Mouse (Mus musculus) bone marrow, adult 2 months (tissue): ENCODE data around the gene Slc7a15. TPM values are rescaled to one million over a fixed set of nuclear protein-coding genes. Genes with fewer than 3 reads are reported as not detected.

Experiments used
- H3K27ac ChIP-seq: fragments of 200-500 bp; 2 replicates; pipeline ENCODE4 v1.5.1; 2012; ENCODE audit warnings: low read depth, mild to moderate bottlenecking, control low read depth, inconsistent platforms, low read length; ENCODE audit not compliant: control insufficient read depth, poor library complexity, insufficient read depth
- H3K4me1 ChIP-seq: fragments of 200-500 bp; 2 replicates; pipeline ENCODE4 v1.6.1; 2011; ENCODE audit warnings: low read length; ENCODE audit not compliant: control insufficient read depth, insufficient read depth
- H3K4me3 ChIP-seq: fragments of 200-500 bp; replicated peaks from 2 replicates; pipeline ENCODE3; 2011; ENCODE audit warnings: mild to moderate bottlenecking, low read depth, low read length, control low read depth; ENCODE audit not compliant: control insufficient read depth
- CTCF ChIP-seq: fragments of 200-500 bp; IDR thresholded peaks from 2 replicates; pipeline ENCODE4 v1.5.1; 2011; ENCODE audit warnings: low read length, control low read depth; ENCODE audit not compliant: control insufficient read depth, insufficient read depth
- POLR2A ChIP-seq: fragments of 200-500 bp; IDR thresholded peaks from 2 replicates; pipeline ENCODE4 v1.6.1; 2011; ENCODE audit warnings: low read depth, mild to moderate bottlenecking, control low read depth, low read length, borderline replicate concordance; ENCODE audit not compliant: control insufficient read depth
- WGBS: fragments of 180-500 bp; shearing (Covaris S2); methylation state at CpG from one replicate; pipeline ENCODE4 v1.1.7; 2018; 5-methylcytosine and 5-hydroxymethylcytosine counted together
- polyA plus RNA-seq: library from polyadenylated mRNA; stranded (reverse); fragments of >200 nt; gene quantifications from 2 replicates; pipeline ENCODE4 v1.2.4, GENCODE M21; 2011; ENCODE audit warnings: low replicate concordance; ENCODE audit not compliant: missing spikeins, insufficient read depth, insufficient read length

The Slc7a15 gene
- polyA plus RNA-seq, 1 experiment = not detected

DNA sequence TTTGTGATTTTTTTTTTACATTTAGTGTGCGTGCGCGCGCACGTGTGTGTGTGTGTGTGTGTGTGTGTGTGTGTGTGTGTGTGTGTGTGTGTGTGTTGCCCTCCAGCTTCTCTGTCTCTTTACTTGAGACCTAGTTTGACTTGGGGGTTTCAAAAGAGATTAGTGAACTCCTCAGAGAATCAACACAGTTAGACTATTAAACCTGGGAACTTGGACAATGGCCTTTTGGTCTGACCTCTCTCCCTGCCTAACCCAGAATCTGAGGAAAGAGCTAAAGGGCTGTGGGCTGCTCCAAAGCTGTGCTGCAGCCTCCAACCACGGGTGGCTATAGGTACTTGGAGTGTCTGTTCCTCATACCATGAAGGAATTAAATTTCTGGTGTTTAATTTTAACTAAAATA is 94.7 kb downstream of the Slc7a15 start:
- WGBS = 86% methylated on average over 6 of the region's 6 CpGs
- Histone ChIP-seq H3K27ac (no peak overlapping the region), H3K4me3 (no peak overlapping the region), H3K4me1 (peaks cover 2% of the 10 kb centered on the region)
- no peak for TF ChIP-seq POLR2A
- no peak for TF ChIP-seq CTCF

DNA sequence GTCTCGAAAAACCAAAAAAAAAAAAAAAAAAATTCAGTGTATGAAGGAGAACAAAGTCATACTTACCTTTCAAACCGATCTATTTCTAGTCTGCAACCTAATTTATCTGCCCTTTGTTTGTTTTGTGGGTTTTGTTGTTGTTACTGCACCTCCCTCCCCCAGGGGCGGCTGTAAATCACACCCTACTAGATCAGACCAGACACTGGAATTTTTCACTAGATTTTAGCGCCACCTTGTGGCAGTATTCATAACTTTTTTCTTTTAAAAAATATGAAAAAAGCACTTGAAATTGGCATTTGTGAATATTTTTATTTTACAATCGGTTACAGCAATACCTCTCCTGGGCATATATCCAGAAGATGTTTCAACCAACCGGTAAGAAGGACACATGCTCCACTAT is 96.3 kb downstream of the Slc7a15 start:
- Histone ChIP-seq H3K27ac (no peak overlapping the region), H3K4me3 (no peak overlapping the region), H3K4me1 (no peaks in the 10 kb centered on the region; the same call in 1 of the 2 replicates)
- WGBS = 5% methylated on average over 6 of the region's 6 CpGs
- TF ChIP-seq POLR2A = no peak
- 0 out of 2 replicates have a peak, but pooled peaks have one; percentile 8 for TF ChIP-seq CTCF

DNA sequence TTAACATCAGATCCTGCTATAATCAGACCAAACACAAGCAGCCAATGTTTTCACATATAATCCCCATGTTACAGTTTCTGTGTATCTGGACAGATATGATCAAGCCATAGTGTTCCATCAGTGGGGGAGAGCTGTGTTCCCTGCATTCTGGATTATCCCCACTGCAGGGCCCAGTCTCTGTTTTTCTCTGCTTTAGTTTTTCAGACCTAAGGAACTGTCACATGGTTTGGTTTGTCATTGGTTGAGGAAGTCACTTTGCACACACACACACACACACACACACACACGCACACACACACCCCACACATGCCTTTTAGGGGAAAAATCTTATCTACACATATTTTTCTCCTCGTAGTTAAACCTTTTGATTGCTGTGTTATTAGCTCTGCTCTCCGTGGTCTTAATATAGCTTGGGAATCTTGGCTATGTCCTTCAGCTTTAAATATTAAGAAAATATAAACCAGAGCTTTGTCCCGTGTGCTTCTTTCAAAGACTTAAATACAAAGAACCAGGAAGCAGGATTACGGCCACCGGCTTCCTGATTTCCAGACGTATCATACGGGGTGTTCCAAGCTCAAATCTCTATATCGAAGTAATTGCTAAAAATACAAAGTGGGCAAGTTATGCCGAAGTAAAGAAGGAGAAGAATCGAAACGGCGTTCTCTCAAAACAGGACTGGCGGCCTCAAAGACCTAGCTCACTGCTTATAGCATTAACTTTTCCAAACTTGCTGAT is 97.1 kb downstream of the Slc7a15 start:
- Histone ChIP-seq H3K27ac (no peak overlapping the region; the same call in 1 of the 2 replicates), H3K4me3 (no peak overlapping the region), H3K4me1 (no peaks in the 10 kb centered on the region; the same call in 1 of the 2 replicates)
- 43% methylated on average over 14 of the region's 14 CpGs for WGBS
- TF ChIP-seq POLR2A = no peak
- TF ChIP-seq CTCF = 0 out of 2 replicates have a peak, but pooled peaks have one; percentile 3

- H3K27ac ChIP-seq = peak overlapping the region; percentile 98
- H3K4me1 ChIP-seq = no peaks in the 10 kb centered on the region; the same call in 1 of the 2 replicates
- H3K4me3 ChIP-seq = peak overlapping the region; percentile 94
- TF ChIP-seq CTCF (no peak), POLR2A (no peak)
- WGBS = 24% methylated on average over 17 of the region's 17 CpGs
These were observed 98.0 kb downstream of the Slc7a15 start for GRCm38 (mm10) chr12:8500597-8501570.

GRCm38 (mm10) chr12:8499871-8500596 is 98.8 kb downstream of the Slc7a15 start, which contains the start of gene Rhob:
Rhob (minus strand) TSS chr12:8500009.
- H3K4me3 ChIP-seq = peak within 1 kb of the TSS; percentile 94
- under 1% methylated on average over 56 of the region's 56 CpGs for whole genome bisulfite sequencing
- H3K27ac ChIP-seq = peak within 1 kb of the TSS; percentile 98
- no peaks in the 10 kb centered on the region; the same call in 1 of the 2 replicates for H3K4me1 ChIP-seq
- TF ChIP-seq CTCF = no peak; the same call in 1 of the 2 replicates
- TF ChIP-seq POLR2A = peak; percentile 94

DNA sequence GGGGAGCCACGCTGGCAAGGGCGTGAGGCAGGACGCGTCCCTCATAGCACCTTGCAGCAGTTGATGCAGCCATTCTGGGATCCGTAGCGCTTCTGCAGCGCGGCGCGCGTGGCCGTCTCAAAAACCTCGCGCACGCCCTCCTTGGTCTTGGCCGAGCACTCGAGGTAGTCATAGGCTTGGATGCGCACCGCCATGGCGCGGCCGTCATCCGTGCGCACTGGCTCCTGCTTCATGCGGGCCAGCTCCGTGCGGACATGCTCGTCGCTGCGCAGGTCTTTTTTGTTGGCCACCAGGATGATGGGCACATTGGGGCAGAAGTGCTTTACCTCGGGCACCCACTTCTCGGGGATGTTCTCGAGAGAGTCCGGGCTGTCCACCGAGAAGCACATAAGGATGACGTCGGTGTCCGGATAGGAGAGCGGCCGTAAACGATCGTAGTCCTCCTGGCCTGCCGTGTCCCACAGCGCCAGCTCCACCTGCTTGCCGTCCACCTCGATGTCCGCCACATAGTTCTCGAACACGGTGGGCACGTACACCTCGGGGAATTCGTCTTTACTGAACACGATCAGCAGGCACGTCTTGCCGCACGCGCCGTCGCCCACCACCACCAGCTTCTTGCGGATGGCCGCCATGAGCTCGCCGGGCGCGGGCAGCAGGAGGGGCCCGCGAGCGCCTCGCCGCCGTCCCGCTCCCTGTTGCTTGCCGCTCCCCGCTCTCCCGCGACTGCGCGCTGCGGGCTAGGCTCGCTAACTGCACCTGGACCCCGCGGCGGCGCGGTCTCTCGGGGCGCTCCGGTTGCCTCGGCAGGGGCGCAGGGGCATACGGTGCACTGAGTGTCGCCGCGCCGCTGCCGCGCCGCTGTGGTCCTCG is 99.6 kb downstream of the Slc7a15 start:
- Histone ChIP-seq H3K4me1 (no peaks in the 10 kb centered on the region; the same call in 1 of the 2 replicates), H3K27ac (peak overlapping the region; percentile 98), H3K4me3 (peak overlapping the region; percentile 94)
- WGBS = under 1% methylated on average over 99 of the region's 99 CpGs
- TF ChIP-seq CTCF (peak; percentile 7; the same call in 1 of the 2 replicates), POLR2A (peak; percentile 53; the same call in 1 of the 2 replicates)

GRCm38 (mm10) chr12:8498591-8499000 is 100.3 kb downstream of the Slc7a15 start:
- peak overlapping the region; percentile 98 for H3K27ac ChIP-seq
- H3K4me1 ChIP-seq = no peaks in the 10 kb centered on the region; the same call in 1 of the 2 replicates
- H3K4me3 ChIP-seq = peak overlapping the region; percentile 94
- 4% methylated on average over 13 of the region's 13 CpGs for WGBS
- TF ChIP-seq CTCF (no peak), POLR2A (no peak)
